Mouse (Mus musculus): ENCODE data around the gene St3gal3.

The St3gal3 gene

GRCm38 (mm10) chr4:117984993-117985587, 149.6 kb downstream of the St3gal3 start:
- DNase-seq (ENCODE audit: low spot score in 2 of 2): peak in 1 of 2 experiments; percentile 38

DNA sequence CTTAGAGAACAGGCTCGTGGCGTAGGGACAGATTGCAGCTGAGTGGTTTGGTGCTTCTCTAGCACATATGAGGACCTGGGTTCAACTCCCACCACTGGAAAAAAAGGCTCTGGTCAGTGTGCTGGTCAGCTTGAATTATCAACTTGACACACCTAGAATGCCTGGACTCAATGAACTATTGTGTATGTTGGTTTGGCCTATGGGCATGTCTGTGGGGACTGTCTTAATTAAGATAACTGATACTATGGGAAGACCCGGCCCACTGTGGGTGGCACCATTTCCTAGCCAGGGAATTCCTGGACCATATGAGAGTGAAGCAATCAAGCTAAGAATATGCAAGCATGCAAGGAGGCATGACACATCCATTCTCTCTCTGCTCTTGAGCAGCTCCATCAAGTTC, 150.5 kb downstream of the St3gal3 start:
- DNase-seq (ENCODE audit: low spot score in 2 of 2): no peak

- DNase-seq (ENCODE audit: low spot score in 2 of 2): peak; percentile 36 to 67
Measured at GRCm38 (mm10) chr4:117982706-117983105, 152.0 kb downstream of the St3gal3 start.

DNA sequence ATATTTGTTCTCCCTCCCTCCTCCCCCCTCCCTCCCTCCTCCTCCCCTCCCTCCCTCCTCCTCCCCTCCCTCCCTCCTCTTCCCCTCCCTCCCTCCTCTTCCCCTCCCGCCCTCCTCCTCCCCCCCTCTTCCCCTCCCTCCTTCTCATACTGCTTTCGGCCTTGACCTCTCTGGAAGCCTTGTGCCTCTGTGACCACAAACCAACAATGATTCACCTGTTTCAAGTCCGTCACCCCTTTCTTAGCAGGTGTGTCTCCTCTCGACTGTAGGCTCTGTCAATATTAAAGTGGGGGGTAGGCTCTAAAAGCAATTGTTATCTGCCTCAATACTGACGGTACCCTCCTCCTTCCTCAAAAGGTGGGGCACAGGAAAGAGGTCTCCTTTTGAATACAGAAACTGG, 153.2 kb downstream of the St3gal3 start:
- DNase-seq (ENCODE audit: low spot score in 2 of 2): no peak

- no peak for DNase-seq (ENCODE audit: low spot score in 2 of 2)
Measured at GRCm38 (mm10) chr4:117980161-117980560, 154.6 kb downstream of the St3gal3 start.

DNA sequence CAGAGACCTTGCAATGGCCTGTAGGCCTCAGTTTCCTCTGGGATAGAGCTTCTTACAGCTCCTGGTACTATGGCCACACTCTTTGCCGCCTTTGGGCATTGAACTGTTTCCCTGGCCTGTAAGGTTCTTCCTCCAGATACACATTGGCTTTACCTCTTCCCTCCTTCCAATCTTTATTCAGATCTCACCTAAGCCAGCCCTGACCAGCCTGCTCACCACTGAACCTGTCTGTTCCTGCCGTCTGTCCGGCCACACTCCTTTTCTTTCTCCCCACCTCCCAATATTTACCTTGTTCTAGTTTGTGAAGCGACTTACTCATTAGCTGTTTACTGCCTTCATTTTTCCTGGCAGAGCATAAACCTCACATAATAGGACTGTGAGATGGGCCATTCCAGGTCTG, 155.5 kb downstream of the St3gal3 start:
- DNase-seq (ENCODE audit: low spot score in 2 of 2): no peak

GRCm38 (mm10) chr4:117978282-117978681, 156.4 kb downstream of the St3gal3 start:
- DNase-seq (ENCODE audit: low spot score in 2 of 2): no peak

GRCm38 (mm10) chr4:117977841-117978240, 156.9 kb downstream of the St3gal3 start:
- DNase-seq (ENCODE audit: low spot score in 2 of 2): no peak

DNA sequence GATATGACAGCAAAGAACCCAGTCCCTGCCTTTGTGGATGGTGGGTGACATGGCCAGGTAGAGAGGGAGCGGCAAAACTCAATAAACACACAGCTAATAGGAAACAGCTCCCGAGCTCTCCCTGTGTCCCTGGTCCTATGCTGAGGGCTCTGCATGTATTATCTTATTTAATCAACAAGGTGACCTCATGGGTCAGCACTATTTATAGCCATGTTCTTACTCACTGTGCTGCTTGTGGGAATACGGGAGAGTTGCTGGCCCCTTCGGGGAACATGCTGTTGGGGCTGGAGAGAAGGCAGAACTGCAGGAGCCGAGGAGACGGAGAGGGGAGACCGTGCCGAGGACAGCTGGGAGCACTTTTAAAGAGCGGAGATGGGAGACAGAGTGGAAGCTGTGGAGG, 157.3 kb downstream of the St3gal3 start:
- no peak for DNase-seq (ENCODE audit: low spot score in 2 of 2)

DNA sequence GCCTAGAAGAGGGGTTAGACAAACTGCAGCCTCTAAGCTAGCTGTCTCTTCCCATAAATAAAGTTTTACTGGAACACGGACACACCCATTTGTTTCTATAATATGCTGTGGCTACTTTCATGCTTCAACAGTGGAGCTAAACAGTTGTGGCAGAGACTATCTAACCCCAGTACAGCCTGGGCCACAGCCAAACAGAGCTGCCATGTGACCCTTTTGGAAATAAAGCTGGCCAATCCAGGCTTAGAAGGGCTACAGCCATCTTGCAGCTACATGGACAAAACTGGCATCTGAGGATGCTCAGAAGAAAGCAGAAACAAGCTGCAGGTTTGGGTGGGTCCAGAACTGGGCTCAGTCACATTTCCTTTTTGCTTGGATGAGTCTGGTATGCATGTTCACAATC, 158.9 kb downstream of the St3gal3 start:
- DNase-seq (ENCODE audit: low spot score in 2 of 2): no peak

DNA sequence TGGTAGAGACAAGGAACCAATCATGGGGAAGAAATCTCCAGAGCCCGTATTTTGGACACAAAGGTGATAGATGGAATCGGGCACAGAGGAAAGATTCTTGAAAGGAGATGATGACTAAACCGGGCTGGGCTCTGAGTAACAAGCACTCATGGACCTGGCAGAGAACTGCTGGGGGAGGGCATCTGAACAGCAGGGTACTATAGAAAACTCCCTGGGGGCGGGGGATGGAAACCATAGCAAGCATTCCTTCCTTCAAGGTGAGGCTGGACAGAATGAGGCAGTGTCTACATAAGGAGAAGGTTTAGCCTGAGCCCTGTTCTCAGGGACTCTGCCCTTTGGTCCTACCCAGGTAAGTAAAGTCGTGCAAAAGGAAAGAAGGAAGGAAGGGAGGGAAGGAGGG, 160.0 kb downstream of the St3gal3 start:
- peak; percentile 30 to 38 for DNase-seq (ENCODE audit: low spot score in 2 of 2)

DNA sequence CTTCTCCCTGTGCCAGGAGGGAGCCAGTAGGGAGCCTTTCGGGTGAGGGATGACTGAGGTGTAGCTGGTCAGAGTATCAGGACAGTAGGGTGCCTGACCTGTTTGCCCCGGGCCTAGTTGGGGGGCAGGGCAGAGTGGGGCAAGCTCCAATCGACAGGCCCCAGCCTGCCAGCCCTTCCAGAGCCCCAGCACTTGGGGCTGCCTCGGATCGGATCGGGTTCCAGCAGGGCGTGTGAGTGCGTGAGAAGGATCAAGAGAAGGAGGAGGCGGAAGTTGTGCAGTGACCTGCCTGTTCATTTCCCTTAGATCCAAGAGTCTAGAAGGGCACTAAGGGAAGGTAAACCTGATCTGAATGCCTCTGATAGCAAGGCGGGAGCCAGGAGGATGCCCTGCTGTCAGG, 161.7 kb downstream of the St3gal3 start:
- no peak for DNase-seq (ENCODE audit: low spot score in 2 of 2)

- DNase-seq (ENCODE audit: low spot score in 2 of 2): no peak
Measured at GRCm38 (mm10) chr4:117964346-117965025, 170.2 kb downstream of the St3gal3 start.

DNA sequence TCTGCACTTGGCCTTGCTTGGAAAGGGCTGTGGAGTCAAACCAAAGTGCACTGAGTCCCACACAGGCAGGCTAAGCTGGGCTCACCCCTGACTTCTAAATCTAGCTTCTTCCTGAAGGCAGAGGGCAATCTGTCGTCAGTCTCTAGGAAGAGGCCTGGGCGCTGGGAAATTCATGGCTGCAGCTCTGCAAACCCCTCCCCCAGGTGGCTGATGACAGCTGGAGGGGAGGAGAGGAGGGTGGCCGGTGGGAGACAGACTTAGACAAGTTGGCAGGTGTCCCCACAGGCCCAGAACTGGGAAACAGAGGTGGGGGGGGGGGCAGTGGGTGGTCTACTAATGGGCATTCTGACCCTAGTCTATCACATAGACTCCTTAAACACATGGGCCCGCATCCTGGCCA, 177.2 kb downstream of the St3gal3 start:
- DNase-seq (ENCODE audit: low spot score in 2 of 2): no peak

DNA sequence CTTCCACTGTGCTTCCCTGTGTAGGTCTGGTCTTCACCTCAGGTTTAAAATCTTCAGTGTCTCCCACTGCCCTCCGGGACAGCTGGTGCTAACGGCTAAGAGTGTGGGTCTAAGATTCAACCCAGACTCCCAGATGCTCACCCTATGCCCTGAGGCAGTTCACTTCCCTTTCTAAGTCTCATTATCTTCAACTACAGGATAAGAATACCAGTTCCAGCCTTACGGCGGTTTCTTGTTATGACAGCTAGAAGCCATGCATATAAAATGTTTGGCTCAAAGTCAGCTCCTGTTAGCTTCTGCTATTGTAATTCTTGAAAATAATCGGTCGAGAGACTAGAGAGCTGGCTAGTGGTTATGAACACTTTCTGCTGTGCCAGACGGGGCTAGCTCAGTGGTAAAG, 187.2 kb downstream of the St3gal3 start:
- DNase-seq (ENCODE audit: low spot score in 2 of 2): no peak

DNA sequence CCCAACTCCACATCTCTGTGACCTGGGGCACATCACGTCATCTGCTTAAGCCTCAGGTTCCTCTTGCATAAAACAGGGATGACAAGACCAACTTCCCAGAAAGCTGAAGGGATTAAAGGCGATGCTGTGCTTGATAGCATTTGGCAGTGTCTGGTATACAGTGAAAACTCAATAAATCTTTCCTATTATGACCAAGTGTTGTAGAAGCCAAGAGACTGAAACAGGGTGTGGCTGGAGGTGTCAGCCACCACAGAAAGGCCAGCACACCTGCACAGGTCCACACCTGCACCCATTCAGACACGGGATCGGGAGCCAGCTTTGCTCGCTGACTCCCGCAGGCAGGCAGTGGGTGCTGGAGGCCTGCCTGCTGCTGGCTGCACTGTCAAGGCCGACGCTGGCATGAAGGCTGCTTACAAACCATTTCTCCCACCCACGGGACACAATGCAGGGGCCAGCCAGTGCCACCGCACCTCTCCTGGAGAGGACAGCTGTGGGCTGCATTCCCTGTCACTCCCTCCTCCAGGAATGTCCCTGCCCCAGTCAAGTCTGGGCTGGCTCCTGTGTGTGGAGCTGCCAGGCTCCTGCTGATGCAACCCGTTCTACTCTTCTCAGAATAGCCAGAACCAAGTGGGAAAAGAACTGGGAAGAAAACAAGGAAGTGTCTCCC, 187.9 kb downstream of the St3gal3 start:
- peak in 1 of 2 experiments; percentile 10 for DNase-seq (ENCODE audit: low spot score in 2 of 2)

DNA sequence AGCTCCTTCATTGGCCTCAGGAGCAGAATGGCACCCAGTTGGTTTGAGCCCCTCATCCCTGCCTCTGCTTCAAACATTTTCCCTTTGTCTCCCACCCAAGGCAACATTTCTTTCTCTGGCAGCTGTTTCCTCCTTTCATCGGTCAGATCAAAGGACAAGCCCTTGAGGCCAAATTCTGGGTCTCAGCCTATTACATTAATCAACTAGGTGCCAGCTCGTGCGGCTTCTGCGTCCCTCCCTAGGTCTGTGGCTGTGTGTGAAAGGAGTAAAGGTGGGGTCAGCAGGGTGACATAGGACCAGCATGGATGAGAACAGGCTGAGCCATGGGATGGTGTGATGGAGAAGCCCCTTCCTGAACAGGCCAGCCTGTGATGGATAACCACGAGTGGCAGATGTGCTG, 191.4 kb downstream of the St3gal3 start:
- DNase-seq (ENCODE audit: low spot score in 2 of 2): no peak

GRCm38 (mm10) chr4:117936964-117937363, 197.8 kb downstream of the St3gal3 start:
- no peak for DNase-seq (ENCODE audit: low spot score in 2 of 2)

GRCm38 (mm10) chr4:117934081-117934480, 200.6 kb downstream of the St3gal3 start:
- no peak for DNase-seq (ENCODE audit: low spot score in 2 of 2)

DNA sequence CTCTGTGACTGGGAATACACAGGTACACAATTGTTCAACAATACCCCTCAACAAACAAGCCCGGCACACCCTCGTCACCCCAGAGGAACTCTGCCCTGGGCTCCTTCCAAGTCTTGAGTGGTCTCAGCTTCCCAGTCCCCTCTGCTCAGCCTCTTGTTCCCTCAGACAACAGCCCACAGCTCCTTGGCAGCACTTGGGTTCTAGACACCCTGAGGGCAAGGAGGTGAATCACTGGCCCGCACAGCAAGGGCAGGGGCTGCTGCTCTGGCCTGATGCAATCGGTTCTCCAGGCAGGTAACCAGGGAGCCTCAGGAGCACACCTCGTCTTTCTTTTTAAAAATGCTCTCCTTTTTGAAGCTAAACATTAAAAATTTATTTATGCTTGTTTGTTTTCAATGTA, 201.5 kb downstream of the St3gal3 start:
- no peak for DNase-seq (ENCODE audit: low spot score in 2 of 2)

DNA sequence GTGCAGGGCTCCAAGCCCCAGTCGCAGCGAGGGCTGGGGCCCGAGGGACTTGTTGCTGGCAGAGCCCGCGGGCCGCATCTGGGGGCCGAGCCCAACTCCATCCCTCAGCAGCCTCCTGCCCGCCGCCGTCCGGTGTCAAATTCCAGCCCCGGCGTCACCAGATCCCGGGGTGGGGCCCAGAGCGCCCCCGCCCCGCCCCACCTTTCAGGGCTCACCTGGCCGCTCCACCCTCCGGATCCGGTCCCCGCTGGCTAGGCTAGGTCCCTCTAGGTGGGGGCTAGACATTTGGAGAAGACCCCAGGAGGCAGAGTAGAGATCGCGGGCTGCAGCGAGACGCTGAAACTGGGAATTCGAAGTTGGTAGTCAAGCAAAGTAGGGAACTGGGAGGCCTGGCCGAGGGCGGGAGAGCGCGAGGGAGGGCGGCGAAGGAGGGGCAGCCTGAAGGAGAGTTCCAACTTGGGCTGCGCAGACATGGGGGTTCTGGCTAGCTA, 205.3 kb downstream of the St3gal3 start, which contains the start of gene Artn:
Gene Artn (minus strand): TSS at position 373 of the 491 bp plus-strand sequence.
- no peak for DNase-seq (ENCODE audit: low spot score in 2 of 2)

DNA sequence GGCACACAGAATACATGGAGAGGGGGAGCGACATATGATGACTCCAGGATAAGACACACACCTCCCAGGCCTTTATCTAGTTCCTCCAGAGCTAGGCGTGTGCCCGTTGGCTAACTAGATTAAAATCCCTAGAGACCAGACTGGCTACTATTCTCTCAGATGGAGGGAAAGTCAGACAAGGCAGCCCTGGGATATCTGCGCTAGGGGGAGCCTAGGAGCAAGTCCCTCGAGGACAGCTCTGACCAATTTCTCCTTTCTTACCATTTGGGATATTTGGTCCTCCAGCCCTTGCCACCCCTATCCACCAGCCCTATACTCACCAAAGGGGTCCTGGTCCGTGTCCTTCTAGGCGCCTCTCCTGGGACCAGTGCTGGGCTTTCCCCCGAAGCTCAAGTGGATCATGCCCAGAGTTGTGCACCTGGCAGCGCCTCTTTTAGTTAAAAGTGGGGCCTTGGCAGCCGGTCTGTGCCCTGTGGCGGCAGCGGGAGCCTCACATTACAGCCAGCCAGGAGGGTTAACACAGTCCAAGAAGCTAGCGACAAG, 205.9 kb downstream of the St3gal3 start:
- DNase-seq (ENCODE audit: low spot score in 2 of 2): peak in 1 of 2 experiments; percentile 12

- DNase-seq (ENCODE audit: low spot score in 2 of 2): no peak
Measured at GRCm38 (mm10) chr4:117928234-117928633, 206.5 kb downstream of the St3gal3 start.

Data from right cerebral cortex, postnatal 36 days (tissue).